Mouse (Mus musculus) midbrain, embryonic 13.5 days (tissue): Measurements from ENCODE around the gene Ldlrad1. TPM values are rescaled to one million over a fixed set of nuclear protein-coding genes. Genes with fewer than 3 reads are reported as not detected.
A peak's percentile ranks its signal among the peaks of the same experiment; 100 is the strongest.

Source experiments
- ATAC-seq: fragments of 200-750 bp; cut with Nextera tagmentation; 2 replicates; pipeline ENCODE4 v1.8.0; 2017; ENCODE audit warnings: mild to moderate bottlenecking, moderate TSS enrichment, moderate library complexity
- H3K27ac ChIP-seq: fragments of 300-500 bp; sonication (generic); 2 replicates; pipeline ENCODE4 v1.5.1; 2015; ENCODE audit warnings: inconsistent platforms, mild to moderate bottlenecking, moderate library complexity
- H3K27me3 ChIP-seq: fragments of 300-500 bp; sonication (generic); 2 replicates; pipeline ENCODE4 v1.6.1; 2015; ENCODE audit warnings: mild to moderate bottlenecking, inconsistent platforms
- H3K36me3 ChIP-seq: fragments of 300-500 bp; sonication (generic); 2 replicates; pipeline ENCODE4 v1.6.1; 2015; ENCODE audit warnings: mild to moderate bottlenecking, inconsistent platforms
- H3K4me1 ChIP-seq: fragments of 300-500 bp; sonication (generic); replicated peaks from 2 replicates; pipeline ENCODE4 v1.6.1; 2015; ENCODE audit warnings: inconsistent platforms
- H3K4me2 ChIP-seq: fragments of 300-500 bp; sonication (generic); replicated peaks from 2 replicates; pipeline ENCODE4 v1.6.1; 2015; ENCODE audit warnings: moderate library complexity, mild to moderate bottlenecking, inconsistent platforms
- H3K4me3 ChIP-seq: fragments of 300-500 bp; sonication (generic); replicated peaks from 2 replicates; pipeline ENCODE4 v1.5.1; 2015; ENCODE audit warnings: mild to moderate bottlenecking, inconsistent platforms
- H3K9ac ChIP-seq: fragments of 300-500 bp; sonication (generic); replicated peaks from 2 replicates; pipeline ENCODE4 v1.6.1; 2015; ENCODE audit warnings: mild to moderate bottlenecking, inconsistent platforms
- H3K9me3 ChIP-seq: fragments of 300-500 bp; sonication (generic); 2 replicates; pipeline ENCODE4 v1.6.1; 2016; ENCODE audit warnings: mild to moderate bottlenecking, inconsistent platforms
- WGBS: fragments of 180-500 bp; shearing (Covaris S2); methylation state at CpG from one replicate; pipeline ENCODE4 v1.1.7; 2015; 5-methylcytosine and 5-hydroxymethylcytosine counted together
- polyA plus RNA-seq: library from polyadenylated mRNA; unstranded; fragments of >200 nt; fragmentation: Nextera tagmentation; extraction: Ambion mirVana; gene quantifications from 2 replicates; pipeline ENCODE4 v1.2.1, GENCODE M21; 2015

Gene Ldlrad1
- polyA plus RNA-seq, 1 experiment from 2014 or later: not detected

- Histone ChIP-seq H3K9ac (no peak overlapping the region), H3K27me3 (no peaks in the 10 kb centered on the region), H3K27ac (no peak overlapping the region), H3K4me1 (peaks cover 43% of the 10 kb centered on the region), H3K4me2 (peak overlapping the region; percentile 13), H3K9me3 (no peaks in the 10 kb centered on the region), H3K36me3 (peaks cover 9% of the 10 kb centered on the region), H3K4me3 (no peak overlapping the region)
- no peak for ATAC-seq
- WGBS: 90% methylated on average over 6 of the region's 6 CpGs
These were observed 27.1 kb upstream of the Ldlrad1 start for GRCm38 (mm10) chr4:107181866-107182265.

GRCm38 (mm10) chr4:107182796-107183195 is 26.2 kb upstream of the Ldlrad1 start:
- Histone ChIP-seq H3K4me3 (no peak overlapping the region), H3K9ac (no peak overlapping the region), H3K4me1 (peaks cover 34% of the 10 kb centered on the region), H3K27ac (no peak overlapping the region), H3K27me3 (no peaks in the 10 kb centered on the region), H3K9me3 (no peaks in the 10 kb centered on the region), H3K4me2 (no peak overlapping the region), H3K36me3 (peaks cover 17% of the 10 kb centered on the region)
- ATAC-seq: no peak
- WGBS: 79% methylated on average over 2 of the region's 2 CpGs

GRCm38 (mm10) chr4:107183203-107183602 is 25.8 kb upstream of the Ldlrad1 start:
- H3K4me3 ChIP-seq: no peak overlapping the region
- peaks cover 32% of the 10 kb centered on the region for H3K4me1 ChIP-seq
- H3K4me2 ChIP-seq: no peak overlapping the region
- no peak overlapping the region for H3K27ac ChIP-seq
- H3K27me3 ChIP-seq: no peaks in the 10 kb centered on the region
- WGBS: 93% methylated on average over 4 of the region's 4 CpGs
- H3K9ac ChIP-seq: no peak overlapping the region
- H3K9me3 ChIP-seq: no peaks in the 10 kb centered on the region
- peaks cover 21% of the 10 kb centered on the region for H3K36me3 ChIP-seq
- ATAC-seq: no peak

GRCm38 (mm10) chr4:107185703-107186102 is 23.3 kb upstream of the Ldlrad1 start:
- H3K4me1 ChIP-seq: peaks cover 22% of the 10 kb centered on the region
- no peaks in the 10 kb centered on the region for H3K9me3 ChIP-seq
- WGBS: 72% methylated on average over 3 of the region's 3 CpGs
- no peak overlapping the region for H3K27ac ChIP-seq
- H3K4me3 ChIP-seq: no peak overlapping the region
- peaks cover 43% of the 10 kb centered on the region for H3K36me3 ChIP-seq
- no peak overlapping the region for H3K9ac ChIP-seq
- no peak for ATAC-seq
- no peaks in the 10 kb centered on the region for H3K27me3 ChIP-seq
- H3K4me2 ChIP-seq: no peak overlapping the region

- ATAC-seq: no peak
- Histone ChIP-seq H3K4me2 (no peak overlapping the region), H3K27me3 (no peaks in the 10 kb centered on the region), H3K4me3 (no peak overlapping the region), H3K36me3 (peaks cover 82% of the 10 kb centered on the region), H3K9me3 (no peaks in the 10 kb centered on the region), H3K4me1 (no peaks in the 10 kb centered on the region), H3K27ac (no peak overlapping the region), H3K9ac (no peak overlapping the region)
- WGBS: 99% methylated on average over 3 of the region's 3 CpGs
These were observed 15.1 kb upstream of the Ldlrad1 start for GRCm38 (mm10) chr4:107193841-107194240.

GRCm38 (mm10) chr4:107196454-107196853 is 12.5 kb upstream of the Ldlrad1 start:
- Histone ChIP-seq H3K27me3 (no peaks in the 10 kb centered on the region), H3K4me1 (no peaks in the 10 kb centered on the region), H3K9ac (no peak overlapping the region), H3K4me3 (no peak overlapping the region), H3K36me3 (peaks cover 86% of the 10 kb centered on the region), H3K27ac (no peak overlapping the region), H3K4me2 (no peak overlapping the region), H3K9me3 (no peaks in the 10 kb centered on the region)
- ATAC-seq: no peak
- 95% methylated on average over 2 of the region's 2 CpGs for WGBS

- Histone ChIP-seq H3K36me3 (peaks cover 90% of the 10 kb centered on the region), H3K4me2 (no peak overlapping the region), H3K27me3 (no peaks in the 10 kb centered on the region), H3K9me3 (no peaks in the 10 kb centered on the region), H3K9ac (no peak overlapping the region), H3K27ac (no peak overlapping the region), H3K4me1 (no peaks in the 10 kb centered on the region), H3K4me3 (no peak overlapping the region)
- ATAC-seq: no peak
- 96% methylated on average over 5 of the region's 5 CpGs for WGBS
These were observed 10.9 kb upstream of the Ldlrad1 start for GRCm38 (mm10) chr4:107198072-107198471.

- Histone ChIP-seq H3K36me3 (peaks cover 96% of the 10 kb centered on the region), H3K27ac (no peak overlapping the region), H3K9ac (no peak overlapping the region), H3K9me3 (no peaks in the 10 kb centered on the region), H3K4me1 (no peaks in the 10 kb centered on the region), H3K4me3 (no peak overlapping the region), H3K27me3 (no peaks in the 10 kb centered on the region), H3K4me2 (no peak overlapping the region)
- no peak for ATAC-seq
- WGBS: 97% methylated on average over 3 of the region's 3 CpGs
These were observed 7.2 kb upstream of the Ldlrad1 start for GRCm38 (mm10) chr4:107201779-107202178.

GRCm38 (mm10) chr4:107203001-107203400 is 6.0 kb upstream of the Ldlrad1 start:
- Histone ChIP-seq H3K36me3 (peaks cover 93% of the 10 kb centered on the region), H3K27me3 (no peaks in the 10 kb centered on the region), H3K4me1 (no peaks in the 10 kb centered on the region), H3K27ac (no peak overlapping the region), H3K4me2 (no peak overlapping the region), H3K4me3 (no peak overlapping the region), H3K9ac (no peak overlapping the region), H3K9me3 (no peaks in the 10 kb centered on the region)
- WGBS: 88% methylated on average over 7 of the region's 7 CpGs
- ATAC-seq: no peak

- no peak overlapping the region for H3K4me3 ChIP-seq
- no peak overlapping the region for H3K4me2 ChIP-seq
- 95% methylated on average over 2 of the region's 2 CpGs for WGBS
- no peaks in the 10 kb centered on the region for H3K4me1 ChIP-seq
- no peaks in the 10 kb centered on the region for H3K9me3 ChIP-seq
- peaks cover 61% of the 10 kb centered on the region for H3K36me3 ChIP-seq
- H3K9ac ChIP-seq: no peak overlapping the region
- no peak overlapping the region for H3K27ac ChIP-seq
- no peaks in the 10 kb centered on the region for H3K27me3 ChIP-seq
- no peak for ATAC-seq
These were observed 2.0 kb upstream of the Ldlrad1 start for GRCm38 (mm10) chr4:107207016-107207415.

- Histone ChIP-seq H3K4me1 (no peaks in the 10 kb centered on the region), H3K9me3 (no peaks in the 10 kb centered on the region), H3K9ac (no peak overlapping the region), H3K36me3 (peaks cover 26% of the 10 kb centered on the region), H3K27ac (no peak overlapping the region), H3K4me2 (no peak overlapping the region), H3K27me3 (no peaks in the 10 kb centered on the region), H3K4me3 (no peak overlapping the region)
- no peak for ATAC-seq
- WGBS: 85% methylated on average over 5 of the region's 5 CpGs
These were observed 1.6 kb downstream of the Ldlrad1 start for GRCm38 (mm10) chr4:107210483-107211097.

GRCm38 (mm10) chr4:107211465-107211864 is 2.5 kb downstream of the Ldlrad1 start:
- 78% methylated on average over 4 of the region's 4 CpGs for WGBS
- no peaks in the 10 kb centered on the region for H3K4me1 ChIP-seq
- H3K4me2 ChIP-seq: no peak overlapping the region

GRCm38 (mm10) chr4:107211936-107212335 is 3.0 kb downstream of the Ldlrad1 start:
- no peak overlapping the region for H3K4me2 ChIP-seq
- H3K9ac ChIP-seq: no peak overlapping the region
- no peak overlapping the region for H3K4me3 ChIP-seq
- 87% methylated on average over 5 of the region's 5 CpGs for WGBS
- ATAC-seq: no peak
- no peaks in the 10 kb centered on the region for H3K4me1 ChIP-seq
- no peaks in the 10 kb centered on the region for H3K27me3 ChIP-seq
- peaks cover 15% of the 10 kb centered on the region; the same call in 1 of the 2 replicates for H3K36me3 ChIP-seq
- H3K27ac ChIP-seq: no peak overlapping the region
- no peaks in the 10 kb centered on the region for H3K9me3 ChIP-seq

More at GRCm38 (mm10) chr4:107211465-107211864, 2.5 kb downstream of the Ldlrad1 start:
- ATAC-seq: no peak
- Histone ChIP-seq H3K36me3 (peaks cover 18% of the 10 kb centered on the region; the same call in 1 of the 2 replicates), H3K4me3 (no peak overlapping the region), H3K27me3 (no peaks in the 10 kb centered on the region), H3K27ac (no peak overlapping the region), H3K9ac (no peak overlapping the region), H3K9me3 (no peaks in the 10 kb centered on the region)
